Mouse (Mus musculus) urinary bladder, postnatal 25 days (tissue): ENCODE measurements around the gene Gtdc1.
A peak's percentile ranks its signal among the peaks of the same experiment; 100 is the strongest.

Source experiments
- DNase-seq: peaks from one replicate; pipeline ENCODE4 v3.0.0; 2022; ENCODE audit warnings: low spot score

The Gtdc1 gene

DNA sequence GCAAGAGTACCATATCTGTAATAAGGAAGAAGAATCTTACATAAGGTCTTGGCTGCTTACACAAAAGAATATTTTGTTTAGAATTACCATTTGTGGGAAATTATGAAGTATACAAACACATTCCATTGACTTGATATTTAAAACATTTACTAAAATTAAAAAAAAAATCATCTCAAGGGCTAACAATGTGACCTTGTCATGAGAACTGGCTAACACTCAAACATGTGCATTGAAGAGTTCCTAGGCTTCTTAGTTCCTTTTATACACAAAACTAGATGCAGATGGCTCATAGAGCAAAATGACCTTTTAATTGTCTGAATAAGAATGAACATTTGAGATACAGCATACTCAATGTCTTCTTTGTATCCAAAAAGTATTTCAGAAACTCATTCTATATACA, 344.0 kb downstream of the Gtdc1 start:
- no peak for DNase-seq

DNA sequence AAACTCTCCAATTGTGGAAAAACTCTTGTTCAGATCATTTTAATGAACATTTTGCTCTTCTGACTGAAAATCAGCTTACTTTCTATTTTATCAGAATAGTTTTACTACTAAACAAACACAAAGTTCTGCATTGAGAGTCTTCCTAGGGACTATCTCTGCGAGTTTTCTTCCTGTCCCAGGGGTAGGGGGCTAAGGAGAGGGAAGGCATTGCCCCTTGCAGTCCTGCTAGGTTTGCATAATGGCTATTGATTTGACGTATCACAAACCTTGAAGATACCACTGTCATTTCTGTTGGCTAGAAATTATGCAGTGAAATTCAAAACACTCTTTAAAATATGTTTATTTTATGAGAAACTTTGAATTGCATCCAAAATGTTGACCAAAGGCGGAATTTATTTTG, 355.6 kb downstream of the Gtdc1 start:
- no peak for DNase-seq

DNA sequence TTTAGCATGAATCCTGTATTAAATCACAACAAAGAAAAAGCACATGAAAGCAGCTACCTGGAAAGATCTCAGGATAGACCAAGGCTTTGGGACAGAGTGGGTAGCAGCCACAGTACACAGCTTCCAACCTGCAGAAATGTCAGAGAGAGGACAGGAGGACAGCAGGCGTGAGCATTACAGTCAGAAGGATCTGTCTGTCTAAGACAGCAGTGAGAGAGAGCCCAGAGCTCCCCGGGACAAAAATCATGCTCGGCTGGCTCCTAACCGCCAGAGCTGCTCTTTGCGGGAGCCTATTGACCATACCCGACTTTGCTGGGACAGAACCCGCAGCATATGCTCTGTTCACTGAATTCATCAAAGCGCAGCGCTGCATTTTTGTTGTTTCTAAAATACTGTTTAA, 356.3 kb downstream of the Gtdc1 start:
- no peak for DNase-seq

DNA sequence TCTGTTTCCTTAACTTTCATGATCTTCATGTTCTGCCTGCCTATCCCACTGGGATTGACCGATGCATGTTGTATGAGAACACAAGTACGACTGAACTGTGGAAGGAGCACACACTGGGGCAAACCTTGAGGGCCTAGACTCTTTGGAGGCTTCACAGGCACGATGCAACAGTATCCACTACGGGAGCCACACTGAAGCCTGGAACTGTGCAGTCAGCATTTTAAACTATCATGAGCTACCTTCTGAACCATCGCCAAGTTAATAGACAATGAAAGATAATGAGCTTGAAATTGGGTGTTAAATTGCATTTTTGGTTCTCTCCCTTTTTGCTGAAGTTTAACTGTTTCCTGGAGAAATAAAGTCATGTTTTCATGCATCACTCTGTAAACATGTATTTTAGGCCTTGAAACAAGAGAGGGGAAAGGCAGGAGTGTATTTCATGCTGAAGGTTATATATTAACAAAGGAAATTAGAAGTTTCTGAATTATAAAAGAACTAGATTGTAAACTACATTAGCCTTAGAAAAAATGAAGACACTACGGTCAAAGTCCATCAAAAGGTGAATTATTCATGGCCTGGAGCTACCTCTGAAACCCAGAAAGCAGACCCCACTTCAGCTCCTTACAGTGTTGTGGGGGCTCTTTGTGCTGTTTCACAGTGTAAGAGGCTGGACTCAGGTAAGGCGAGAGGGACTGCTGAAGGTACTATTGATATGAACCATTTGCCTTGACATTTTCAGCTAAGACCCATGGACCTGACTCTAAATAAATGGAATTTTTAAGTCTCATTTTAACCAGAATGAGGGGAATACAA, 358.1 kb downstream of the Gtdc1 start:
- no peak for DNase-seq

DNA sequence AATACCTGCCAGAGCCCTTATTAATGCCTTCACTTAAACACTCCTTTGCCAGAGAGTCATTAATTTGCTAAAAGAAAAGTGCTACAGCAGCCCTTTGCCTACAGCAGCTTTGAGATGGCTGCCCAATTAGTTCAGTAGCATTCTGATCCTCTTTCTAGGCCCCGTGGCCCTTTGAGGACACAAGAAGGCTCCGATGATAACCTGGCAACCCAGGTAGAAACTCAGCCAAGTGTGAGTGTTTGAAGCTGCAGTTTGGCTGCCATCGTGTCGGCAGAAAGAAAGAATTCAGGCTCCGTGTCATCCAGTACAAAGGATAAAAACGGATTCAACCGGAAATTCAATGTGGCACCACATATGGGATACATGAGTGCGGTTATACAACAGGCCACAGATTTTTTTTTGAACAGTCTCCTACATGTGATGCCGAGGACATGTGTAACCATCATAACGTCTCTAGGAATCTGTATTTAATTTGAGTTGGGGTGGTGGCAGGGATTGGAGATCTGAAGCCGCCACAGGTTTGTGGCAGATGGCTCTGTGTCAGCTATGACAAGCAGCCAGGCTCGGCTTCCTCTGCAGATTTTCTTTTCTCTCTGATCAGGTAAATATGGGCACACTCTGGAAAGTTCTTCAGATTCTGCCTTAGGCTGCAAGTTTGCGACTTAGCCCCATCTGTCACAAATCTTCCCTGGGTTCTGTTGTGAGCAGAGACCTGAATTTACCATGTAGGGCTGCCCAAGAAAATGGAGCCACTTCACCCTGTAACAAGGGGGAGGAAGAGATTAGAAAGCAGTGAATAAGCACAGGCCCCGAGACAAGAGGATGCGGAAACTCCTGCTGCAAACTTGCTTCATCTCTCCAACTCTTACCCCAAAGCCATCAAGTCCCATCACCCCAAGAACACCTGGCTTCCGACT, 362.4 kb downstream of the Gtdc1 start:
- no peak for DNase-seq

DNA sequence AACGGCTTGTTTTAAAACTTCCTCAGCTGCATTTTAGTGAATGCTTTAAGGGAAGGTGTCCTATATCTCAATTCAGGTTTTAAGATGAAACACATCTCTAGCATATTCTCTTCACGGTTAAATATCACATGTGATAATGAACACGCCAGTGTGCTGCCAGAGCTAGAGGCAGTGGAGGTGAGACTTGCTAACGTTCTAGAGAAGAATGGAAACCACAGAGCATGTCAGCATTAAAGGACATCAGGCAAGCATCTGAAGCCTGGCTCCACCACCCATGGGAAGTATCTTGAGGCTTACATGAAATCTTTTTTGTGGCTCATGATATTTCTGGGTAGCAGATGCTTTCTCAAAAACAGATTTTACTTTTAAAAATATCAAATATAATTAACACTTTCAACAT, 365.7 kb downstream of the Gtdc1 start:
- no peak for DNase-seq

DNA sequence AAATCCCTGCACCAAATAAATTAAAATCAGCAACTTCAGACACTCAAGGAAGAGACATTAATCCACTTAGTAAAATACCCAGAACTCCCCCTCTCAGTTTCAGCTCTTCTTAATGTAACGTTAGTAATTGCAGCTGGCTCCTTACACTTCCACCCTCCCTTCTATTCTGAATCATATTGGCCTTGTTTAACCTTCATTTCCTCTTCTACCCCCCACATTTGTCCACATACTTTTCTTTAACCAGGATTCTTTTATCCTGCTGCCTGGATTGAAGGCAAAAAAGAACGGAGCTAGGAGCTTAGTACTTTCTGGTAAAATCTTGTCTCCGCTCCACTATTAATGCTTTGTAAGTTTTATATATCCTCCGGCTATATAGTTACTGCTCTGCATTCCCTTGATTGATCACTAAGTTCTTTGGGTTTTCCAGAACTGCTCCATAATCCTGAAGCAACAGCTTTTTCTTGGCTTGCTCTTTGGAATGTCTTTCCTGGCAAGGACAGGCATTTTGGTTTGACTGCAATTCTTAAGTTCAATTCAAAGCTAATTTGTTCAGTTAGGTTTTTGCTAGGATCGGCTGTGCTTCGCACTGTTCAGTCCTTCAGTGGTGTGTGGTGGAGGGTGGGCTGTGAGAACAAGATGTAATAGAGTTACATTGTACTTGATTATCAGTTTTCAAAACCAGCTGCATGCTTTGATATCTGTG, 368.1 kb downstream of the Gtdc1 start:
- no peak for DNase-seq

DNA sequence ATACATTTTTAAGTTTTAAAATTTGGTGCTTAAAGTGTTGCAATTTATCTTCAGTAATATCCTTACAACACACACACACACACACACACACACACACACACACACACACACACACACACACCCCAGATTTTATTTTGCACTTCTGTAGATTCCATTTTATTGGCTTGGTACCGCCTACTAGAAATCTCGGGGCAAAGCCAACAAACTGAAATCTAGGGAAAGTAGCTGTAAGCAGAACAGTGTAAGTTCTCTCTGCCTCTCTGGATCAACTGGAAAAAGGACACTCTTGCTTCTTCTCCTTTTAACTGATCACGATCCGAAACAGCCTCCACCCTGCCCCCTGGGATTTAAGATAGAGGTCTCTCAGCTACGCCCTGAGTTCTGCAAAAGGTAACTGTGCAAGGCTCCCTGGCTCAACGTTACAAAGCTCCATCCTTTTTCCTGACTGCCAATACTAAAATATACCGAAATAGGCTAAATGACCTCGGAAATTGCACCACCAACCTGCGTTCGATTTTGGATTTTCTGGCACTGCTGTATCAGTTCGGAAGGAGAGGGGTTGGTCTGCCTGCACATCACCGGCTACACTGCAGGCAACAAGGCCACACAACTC, 369.7 kb downstream of the Gtdc1 start:
- DNase-seq, result no peak

DNA sequence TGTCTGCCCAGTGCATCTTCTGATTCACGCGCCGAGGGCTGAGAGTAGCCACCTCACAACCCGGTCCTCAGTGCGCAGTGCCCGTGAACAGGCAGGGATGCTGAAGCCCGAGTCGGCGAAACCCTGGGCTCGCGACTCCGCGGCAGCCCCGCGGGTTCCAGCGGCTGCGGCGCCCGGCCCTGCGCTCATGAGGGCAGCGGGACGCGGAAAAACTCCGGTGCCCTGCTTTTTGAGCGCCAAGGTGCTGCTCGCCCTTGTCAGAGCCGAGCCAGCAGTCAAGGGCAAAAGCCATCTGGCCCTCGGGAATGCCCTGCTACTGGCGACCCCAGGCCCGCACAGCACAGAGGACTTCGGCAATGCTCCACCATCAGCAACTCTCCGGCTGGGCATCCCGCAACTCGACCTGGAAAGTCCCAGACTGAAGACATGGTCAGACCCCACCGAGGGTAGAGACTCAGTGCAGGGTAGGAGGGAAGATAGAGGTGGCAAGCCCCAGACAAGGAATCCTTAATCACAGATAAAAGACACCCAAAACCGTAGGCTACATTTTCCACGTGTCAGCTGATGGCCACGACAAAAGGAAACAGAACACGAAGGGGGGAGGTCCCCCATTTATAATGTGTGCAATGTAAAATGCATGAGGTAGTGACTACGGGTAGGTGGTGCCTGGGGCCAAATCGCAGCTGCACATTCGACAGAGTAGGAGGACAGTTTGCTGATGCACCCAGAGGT, 370.4 kb downstream of the Gtdc1 start:
- DNase-seq, result peak; percentile 23

DNA sequence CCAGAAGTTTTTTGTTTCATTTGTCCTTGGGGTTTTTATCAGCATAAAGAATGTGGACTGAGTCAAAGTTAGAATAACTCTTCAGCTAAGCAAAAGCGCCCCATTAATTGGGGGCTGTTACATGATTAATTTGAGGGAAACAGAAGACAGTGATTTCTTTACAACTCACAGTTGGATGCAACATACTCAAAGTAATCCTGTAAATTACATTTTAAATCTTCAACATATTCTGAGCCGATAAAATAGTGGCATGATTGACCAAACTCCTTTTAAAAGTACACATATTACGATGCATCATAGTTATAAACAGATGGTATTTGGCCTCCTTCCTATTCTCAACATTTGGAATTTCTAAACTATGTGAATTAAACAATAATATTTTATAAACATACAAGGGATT, 372.7 kb downstream of the Gtdc1 start:
- DNase-seq, result no peak

DNA sequence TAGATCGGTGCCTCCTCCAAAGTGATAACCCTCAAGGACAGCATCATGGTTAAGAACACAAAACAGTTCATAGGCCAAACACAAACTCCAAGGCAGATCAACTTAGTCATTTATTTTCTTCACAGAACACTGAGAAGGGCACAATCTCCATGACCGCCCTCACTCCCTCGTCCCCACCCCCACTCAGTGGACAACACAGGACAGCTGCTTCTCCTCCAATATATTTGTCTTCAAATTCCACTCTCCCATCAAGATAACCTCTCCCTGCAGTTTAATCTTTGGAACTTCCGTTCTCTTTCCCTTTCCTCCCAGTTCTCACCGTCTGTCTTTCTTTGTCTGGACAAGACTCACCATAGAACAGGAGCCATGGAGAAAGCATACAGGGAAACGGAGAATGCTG, 378.1 kb downstream of the Gtdc1 start:
- no peak for DNase-seq

DNA sequence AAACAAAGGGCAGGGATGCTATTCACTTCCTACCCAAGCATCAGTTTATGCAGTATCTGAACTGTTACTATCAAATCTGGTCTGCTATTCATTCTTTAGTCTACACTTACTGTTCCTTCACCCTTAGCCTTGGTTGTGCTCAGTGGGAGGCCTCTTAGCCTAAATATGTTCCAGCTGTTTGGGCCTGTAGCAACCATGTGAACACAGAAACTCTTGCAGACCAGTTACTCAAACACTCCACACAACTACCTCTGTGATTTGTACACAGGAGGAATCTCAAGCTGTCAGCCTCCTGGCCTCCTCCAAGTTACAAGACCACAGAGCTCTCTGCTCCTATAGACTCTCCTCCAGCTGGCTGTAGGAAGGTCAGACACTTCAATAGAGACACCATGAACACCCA, 384.7 kb downstream of the Gtdc1 start:
- DNase-seq, result no peak

DNA sequence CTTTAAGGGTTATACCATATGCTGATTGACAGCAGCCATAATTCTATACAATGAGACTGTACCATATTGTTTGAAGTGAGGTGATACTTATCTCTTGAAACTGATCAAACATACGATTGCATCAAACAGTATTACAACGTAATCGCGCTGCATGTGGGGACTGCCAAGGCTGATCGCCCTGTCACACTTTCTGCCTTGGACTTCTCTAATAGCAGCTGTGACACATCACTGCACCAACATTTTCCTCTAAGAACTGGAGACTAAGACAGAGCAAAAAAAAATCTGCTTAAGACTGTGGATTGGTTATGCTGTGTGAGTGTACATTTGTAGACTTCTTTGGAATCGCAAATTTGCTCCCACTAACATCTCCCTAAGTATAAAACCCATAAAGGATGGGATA, 385.7 kb downstream of the Gtdc1 start:
- DNase-seq, result no peak

DNA sequence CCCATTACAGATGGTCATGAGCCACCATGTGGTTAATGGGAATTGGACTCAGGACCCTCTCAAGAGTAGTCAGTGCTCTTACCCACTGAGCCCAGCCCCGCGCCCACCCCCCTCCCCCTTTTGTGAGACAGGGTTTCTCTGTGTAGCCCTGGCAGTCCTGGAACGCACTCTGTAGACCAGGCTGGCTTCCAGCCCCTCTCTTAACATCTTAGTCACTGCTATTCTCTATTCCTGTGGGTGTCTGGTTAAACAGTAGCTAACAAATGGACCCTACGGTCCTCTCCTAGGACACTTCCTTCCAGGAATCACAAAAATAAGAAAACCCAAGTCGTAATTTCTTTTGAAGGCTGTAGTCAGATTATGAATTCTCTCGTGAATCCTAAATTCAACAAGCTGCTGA, 386.6 kb downstream of the Gtdc1 start:
- DNase-seq, result no peak

DNA sequence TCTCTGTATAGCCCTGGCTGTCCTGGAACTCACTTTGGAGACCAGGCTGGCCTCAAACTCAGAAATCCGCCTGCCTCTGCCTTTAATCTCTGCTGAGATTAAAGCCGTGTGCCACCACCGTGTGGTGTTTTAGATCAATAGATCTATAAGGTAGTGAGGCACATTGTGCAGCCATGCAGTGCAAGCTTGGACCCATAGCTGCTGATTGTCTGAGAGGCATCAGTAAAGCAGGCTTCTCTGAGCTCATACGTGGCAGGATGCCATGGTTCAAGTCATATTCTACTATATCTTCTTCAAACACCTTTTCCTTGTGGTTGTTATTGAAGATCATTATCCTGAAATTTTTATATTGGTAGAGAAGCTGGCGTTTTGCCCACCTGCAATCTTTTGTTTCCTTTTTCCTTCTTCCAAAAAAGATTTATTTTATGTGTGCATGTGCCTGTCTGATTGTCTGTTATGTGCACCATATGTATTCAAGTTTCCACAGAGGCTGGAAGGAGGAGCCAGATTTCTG, 388.3 kb downstream of the Gtdc1 start:
- DNase-seq, result no peak

DNA sequence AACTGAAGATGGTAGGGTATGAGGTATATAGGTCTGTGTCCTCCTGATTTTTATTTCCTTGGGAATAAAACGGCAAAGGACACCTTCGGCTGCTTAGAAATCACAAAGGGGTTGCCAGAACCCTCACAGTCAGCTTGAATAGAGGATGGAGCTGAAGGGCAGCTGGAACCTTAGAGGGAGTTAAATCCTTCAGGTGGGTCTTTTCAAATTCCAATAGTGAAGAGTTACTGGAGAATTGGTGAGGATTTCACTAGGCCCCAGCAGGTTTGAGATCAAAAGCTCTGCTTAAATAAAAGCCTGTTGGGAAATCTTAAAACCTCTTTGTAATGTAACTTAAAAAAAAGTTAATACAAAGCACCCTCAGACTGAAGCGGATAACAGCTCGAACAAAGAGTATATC, 389.3 kb downstream of the Gtdc1 start:
- DNase-seq, result no peak

DNA sequence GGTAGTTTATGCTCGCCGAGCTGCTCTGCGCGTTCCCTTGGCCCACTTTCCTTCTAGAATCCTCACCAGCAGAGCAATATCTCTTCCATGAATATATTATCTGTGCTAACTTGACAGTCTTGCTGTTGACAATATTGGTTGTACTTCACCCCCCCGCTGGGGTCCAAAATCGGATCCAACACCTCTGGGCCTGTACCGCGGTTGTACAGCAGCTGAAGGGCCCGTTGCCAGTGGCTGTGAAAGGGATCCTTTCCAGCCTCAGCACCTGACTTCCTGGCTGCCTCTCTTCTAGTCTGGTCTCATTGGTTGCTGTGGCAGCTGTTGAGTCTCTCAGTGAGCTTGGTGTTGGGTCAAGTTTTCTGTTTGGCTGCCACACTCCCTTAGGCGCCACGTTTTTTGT, 391.7 kb downstream of the Gtdc1 start:
- DNase-seq, result no peak

DNA sequence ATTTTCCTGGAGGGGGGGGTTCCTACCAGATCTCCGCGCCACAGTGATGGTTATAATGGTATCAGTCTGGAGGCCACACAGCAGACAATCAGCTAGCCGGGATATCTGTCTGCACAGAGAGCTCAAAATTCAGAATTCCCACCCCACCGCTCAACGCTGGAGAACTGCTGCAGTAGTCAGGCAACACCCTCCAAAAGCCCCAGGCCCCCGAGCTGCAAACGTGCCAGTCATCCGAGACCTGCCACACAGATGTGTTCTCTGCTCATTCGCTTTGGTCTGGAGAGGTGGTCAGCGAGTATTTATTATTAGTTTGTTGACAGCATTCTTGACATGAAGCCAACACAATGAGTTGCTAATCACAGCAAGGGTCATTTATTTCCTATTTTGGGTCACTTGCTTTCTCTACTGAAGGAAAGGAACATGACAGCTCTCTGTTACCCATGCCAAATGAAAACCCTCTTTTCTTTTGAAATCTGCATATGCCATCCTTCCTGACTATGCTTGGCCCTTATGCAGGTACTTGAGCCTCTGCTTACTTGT, 392.3 kb downstream of the Gtdc1 start:
- no peak for DNase-seq

DNA sequence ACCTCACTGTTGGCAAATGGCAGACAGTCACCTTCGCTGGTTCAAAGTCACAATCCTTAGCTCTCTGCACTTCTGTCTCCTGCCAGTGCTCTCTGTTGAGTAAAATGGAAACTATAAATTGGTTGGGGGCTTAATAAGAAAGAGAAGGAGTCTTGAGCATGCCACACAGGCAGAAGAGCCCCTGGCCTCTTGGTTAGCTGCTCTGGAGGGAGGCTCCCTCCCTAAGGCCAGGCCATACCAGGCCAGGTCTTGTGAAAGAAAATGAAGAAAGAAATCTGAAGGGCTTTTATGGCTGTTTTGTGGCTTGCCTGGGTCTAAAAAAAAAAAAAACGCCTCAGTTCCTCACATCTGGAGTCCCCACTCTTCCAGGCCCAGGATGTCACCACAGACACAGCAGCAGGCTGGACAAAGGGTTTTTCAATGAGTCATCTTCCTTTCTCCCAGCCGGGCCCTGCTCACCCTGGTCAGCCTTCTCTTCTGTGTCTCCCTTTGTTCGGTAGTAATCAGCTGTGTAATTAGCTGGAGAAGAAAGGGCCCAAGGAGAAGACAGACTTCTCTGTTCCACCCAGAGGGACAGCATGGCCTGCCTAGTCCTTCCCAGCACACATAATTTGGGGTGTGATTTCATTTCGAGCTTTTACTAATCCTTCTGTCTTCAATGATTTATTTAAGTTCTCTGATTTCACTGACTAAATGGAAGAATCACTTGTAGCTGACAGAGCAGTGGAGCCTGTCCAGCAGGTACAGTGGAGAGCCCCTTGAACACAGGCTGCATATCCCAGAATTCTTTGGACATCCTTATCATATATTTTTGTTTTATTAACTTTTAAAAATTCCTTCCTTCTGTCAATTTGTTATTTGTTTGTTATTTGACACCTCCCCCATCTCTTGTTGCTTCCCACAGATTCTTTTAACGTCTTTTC, 401.1 kb downstream of the Gtdc1 start:
- DNase-seq, result peak; percentile 8
